Mouse (Mus musculus) brain, embryonic 14.5 days (tissue): ENCODE data around the gene Chtop. TPM values are rescaled to one million over a fixed set of nuclear protein-coding genes. Genes with fewer than 3 reads are reported as not detected.

Experiments
- DNase-seq: peaks from one replicate; pipeline ENCODE4 v3.0.0-alpha.2; 2011; ENCODE audit warnings: low read depth
- CTCF ChIP-seq: fragments of 200-500 bp; IDR thresholded peaks from 2 replicates; pipeline ENCODE4 v1.5.1; 2012; ENCODE audit warnings: inconsistent platforms, mild to moderate bottlenecking, moderate library complexity, borderline replicate concordance; ENCODE audit not compliant: insufficient read depth, insufficient read length; ENCODE audit errors: extremely low read depth
- POLR2A ChIP-seq: fragments of 200-500 bp; IDR thresholded peaks from 2 replicates; pipeline ENCODE4 v1.6.1; 2012; ENCODE audit warnings: mild to moderate bottlenecking, inconsistent platforms, borderline replicate concordance; ENCODE audit not compliant: poor library complexity, insufficient read depth, insufficient read length, severe bottlenecking; ENCODE audit errors: extremely low read depth
- polyA plus RNA-seq: library from polyadenylated mRNA; depleted of rRNA; stranded (reverse); fragments of >200 nt; gene quantifications from 2 replicates; pipeline ENCODE4 v1.2.3, GENCODE M21; 2012; rRNA removed

Gene Chtop
- polyA plus RNA-seq, 1 experiment, result 199 TPM

DNA sequence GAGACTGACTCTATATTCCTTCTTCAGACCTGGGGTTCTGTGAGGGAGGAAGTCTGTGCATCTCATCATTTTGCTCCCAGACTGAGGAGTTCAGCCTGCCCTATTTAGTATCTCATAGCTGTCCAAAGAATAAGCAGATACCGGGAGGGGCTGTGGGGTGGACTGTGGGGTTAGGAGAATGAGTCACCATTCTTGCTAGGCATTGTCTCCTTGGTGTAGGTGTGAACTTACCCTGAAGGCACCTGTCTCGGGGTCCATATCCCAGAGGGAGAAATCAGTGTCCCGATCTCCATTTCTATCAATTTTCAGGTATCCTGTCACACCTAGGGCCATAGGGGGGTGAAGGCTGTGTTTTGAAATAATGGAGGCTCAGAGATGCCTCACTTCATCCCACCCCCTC lies 47.4 kb downstream of the Chtop start:
- TF ChIP-seq POLR2A (no peak), CTCF (no peak)
- no peak for DNase-seq

DNA sequence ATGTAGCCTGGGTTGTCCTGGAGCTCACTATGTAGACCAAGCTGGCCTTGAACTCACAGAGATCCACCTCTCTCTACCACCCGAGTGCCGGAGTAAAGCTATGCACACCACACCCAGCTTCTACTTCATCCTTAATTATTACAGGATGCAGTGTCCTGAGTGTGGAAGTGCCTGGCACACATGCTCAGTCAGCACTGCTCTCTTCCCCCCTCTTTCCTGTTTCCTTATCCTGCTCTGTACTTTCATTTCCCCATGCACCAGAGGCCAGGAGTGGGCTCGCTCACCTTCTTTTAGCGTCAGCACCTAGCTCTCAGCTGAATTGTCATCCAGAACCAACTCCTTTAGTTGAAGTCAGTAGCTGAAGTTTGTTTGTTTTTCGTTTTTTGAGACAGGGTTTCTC lies 49.0 kb downstream of the Chtop start:
- TF ChIP-seq CTCF, result no peak
- no peak for TF ChIP-seq POLR2A
- no peak for DNase-seq

DNA sequence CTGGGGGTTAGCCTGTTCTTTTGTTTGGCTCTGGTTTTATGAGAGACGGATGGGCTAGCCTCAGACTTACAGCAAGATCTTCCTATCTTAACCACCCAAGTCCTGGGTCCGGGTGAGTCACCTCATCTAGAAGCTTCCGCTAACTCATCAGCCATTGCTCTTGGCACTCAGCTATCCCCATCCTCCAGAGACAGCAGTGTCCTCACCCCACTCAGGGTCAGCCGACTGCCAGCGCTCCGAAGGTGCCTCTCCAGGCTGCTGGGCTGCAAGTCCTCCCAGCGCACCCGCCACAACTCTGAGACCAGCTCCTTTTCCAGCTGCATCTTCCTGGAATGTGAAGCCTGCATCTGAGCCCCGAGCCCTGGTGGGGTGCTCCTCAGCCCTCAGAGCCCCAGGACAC lies 49.6 kb downstream of the Chtop start:
- TF ChIP-seq POLR2A (no peak), CTCF (no peak)

DNA sequence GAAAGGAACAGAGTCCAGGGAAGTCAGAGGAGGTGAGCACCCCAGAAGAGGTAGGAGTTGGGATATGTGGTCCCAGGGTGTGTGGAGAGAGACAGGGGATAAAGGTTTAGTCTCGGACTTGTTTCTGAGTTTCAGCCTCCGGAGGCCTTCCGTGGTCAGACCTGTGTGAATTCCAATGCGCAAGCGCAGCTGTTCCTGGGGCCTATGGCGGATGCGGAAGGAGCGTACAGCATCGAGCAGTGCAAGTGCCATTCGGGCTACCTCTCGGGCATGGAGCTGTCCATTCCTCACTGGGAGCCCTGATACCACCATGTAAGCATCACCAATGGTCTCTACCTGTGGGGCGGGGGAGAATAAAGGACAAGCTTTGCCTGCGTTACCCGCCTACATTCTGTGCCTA lies 54.4 kb downstream of the Chtop start:
- DNase-seq, result no peak

More for the DNA sequence above, 49.6 kb downstream of the Chtop start:
- no peak for DNase-seq

DNA sequence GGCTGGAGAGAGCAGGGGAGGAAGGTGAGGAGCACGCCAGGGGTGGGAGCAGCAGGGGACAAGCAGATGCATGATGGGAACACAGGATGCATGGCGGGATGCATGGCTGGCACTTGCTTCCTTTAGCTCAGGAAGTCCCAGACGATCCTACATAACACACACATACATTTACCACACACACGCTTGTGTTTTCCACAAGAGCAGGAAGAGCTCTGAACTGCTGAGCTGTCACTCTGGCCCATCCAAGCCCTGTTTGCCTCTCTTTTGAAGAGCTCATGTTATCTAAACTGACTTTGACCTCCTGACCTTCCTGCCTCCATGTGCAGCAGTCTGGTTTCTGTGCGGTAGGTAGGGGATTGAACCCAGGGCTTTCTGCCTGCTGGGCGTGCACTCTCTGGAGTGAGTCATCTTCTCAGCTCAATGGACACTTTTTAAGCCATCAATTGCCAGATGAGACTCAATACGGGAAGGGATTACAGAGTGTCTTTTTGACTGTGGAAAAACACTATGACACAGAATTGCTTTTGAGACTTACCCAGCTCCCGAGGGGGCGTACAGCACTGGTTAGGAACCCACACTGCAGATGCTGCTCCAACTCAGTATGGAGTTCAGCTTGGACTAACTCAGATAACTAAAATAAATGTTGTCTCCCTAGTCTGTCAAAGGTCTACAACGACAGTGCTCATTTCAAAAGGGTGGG lies 57.8 kb downstream of the Chtop start:
- DNase-seq, result no peak
- TF ChIP-seq CTCF (no peak), POLR2A (no peak)

More for the DNA sequence above, 54.4 kb downstream of the Chtop start:
- no peak for TF ChIP-seq CTCF
- no peak for TF ChIP-seq POLR2A

DNA sequence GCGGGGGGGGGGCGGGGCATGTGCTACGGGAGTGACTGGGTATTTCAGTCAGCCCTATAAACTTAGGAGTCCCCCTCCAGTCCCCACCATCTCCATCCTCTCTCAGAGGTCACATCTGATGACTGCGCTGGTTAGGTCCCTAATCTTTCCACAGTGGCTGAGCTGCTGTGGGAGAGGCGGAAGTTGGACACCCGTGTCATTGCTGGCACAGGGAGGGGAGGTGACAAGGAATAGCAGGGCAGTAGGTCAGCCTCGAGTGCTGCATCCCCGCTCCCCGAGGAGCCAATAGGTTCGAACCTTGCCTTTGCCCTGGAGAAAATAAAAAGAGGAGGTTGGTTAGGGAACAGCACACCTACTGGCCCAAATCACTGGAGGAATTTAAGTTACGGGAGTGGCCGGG lies 58.4 kb downstream of the Chtop start:
- DNase-seq, result no peak
- TF ChIP-seq CTCF (no peak), POLR2A (no peak)

Other genes starting within 250 kb of the Chtop start
- gene Dennd4b, start 244.3 kb downstream of the Chtop start, polyA plus RNA-seq, result 29.3 and 30.7 TPM in 2 replicates
- gene Gatad2b, start 216.3 kb downstream of the Chtop start, polyA plus RNA-seq, result 27.3 and 52.6 TPM in 2 replicates
- 52.9 and 55.5 TPM in 2 replicates for gene Slc27a3, start 119.6 kb downstream of the Chtop start, polyA plus RNA-seq
- gene Ints3, start 75.9 kb downstream of the Chtop start, polyA plus RNA-seq, result 56.0 and 66.1 TPM in 2 replicates
- 5.8 and 7.5 TPM in 2 replicates for gene Npr1, start 43.6 kb downstream of the Chtop start, polyA plus RNA-seq
- gene Ilf2, start 33.4 kb downstream of the Chtop start, polyA plus RNA-seq, result 183 TPM in 2 replicates
- gene Snapin, start 18.5 kb downstream of the Chtop start, polyA plus RNA-seq, result 45.1 and 54.1 TPM in 2 replicates
- 7.4 and 8.1 TPM in 2 replicates for gene S100a1, start 4.9 kb upstream of the Chtop start, polyA plus RNA-seq
- gene S100a13, start 4.9 kb upstream of the Chtop start, polyA plus RNA-seq, result 6.4 and 6.7 TPM in 2 replicates
- gene S100a14, start 17.4 kb upstream of the Chtop start, polyA plus RNA-seq, result 1.4 and 2.3 TPM in 2 replicates
- 22.5 and 22.9 TPM in 2 replicates for gene S100a16, start 27.8 kb upstream of the Chtop start, polyA plus RNA-seq
- gene S100a3, start 51.1 kb upstream of the Chtop start, polyA plus RNA-seq, result 1.1 TPM in 1 of 2 replicates, not detected in the other
- gene S100a2, start 80.7 kb upstream of the Chtop start, polyA plus RNA-seq, result not detected in 2 replicates
- gene Gm42674, start 92.4 kb upstream of the Chtop start, polyA plus RNA-seq, result not detected in 2 replicates
- gene S100a4, start 94.3 kb upstream of the Chtop start, polyA plus RNA-seq, result 1.6 and 2.5 TPM in 2 replicates
- not detected in 2 replicates for gene S100a5, start 99.0 kb upstream of the Chtop start, polyA plus RNA-seq
- 22.2 and 26.1 TPM in 2 replicates for gene S100a6, start 103.4 kb upstream of the Chtop start, polyA plus RNA-seq
- 0.14 TPM in 1 of 2 replicates, not detected in the other for gene S100a7a, start 144.5 kb upstream of the Chtop start, polyA plus RNA-seq
- 3.0 and 7.4 TPM in 2 replicates for gene S100a8, start 159.5 kb upstream of the Chtop start, polyA plus RNA-seq
- gene S100a9, start 186.2 kb upstream of the Chtop start, polyA plus RNA-seq, result 3.7 and 7.0 TPM in 2 replicates
- gene Pglyrp4, start 217.4 kb upstream of the Chtop start, polyA plus RNA-seq, result not detected in 2 replicates